Mouse (Mus musculus): ENCODE measurements at regions not wholly inside any gene's neighbourhood (a gene's known extent, or its start where the extent isn't known, plus 50 kb on each side); places are given as distances from the start of the nearest gene placed in this dataset.
"Not testable (repeated sequence)": the region's sequence is repeated elsewhere in the genome, so short reads cannot be mapped to it uniquely, and the experiment has no call there.

DNA sequence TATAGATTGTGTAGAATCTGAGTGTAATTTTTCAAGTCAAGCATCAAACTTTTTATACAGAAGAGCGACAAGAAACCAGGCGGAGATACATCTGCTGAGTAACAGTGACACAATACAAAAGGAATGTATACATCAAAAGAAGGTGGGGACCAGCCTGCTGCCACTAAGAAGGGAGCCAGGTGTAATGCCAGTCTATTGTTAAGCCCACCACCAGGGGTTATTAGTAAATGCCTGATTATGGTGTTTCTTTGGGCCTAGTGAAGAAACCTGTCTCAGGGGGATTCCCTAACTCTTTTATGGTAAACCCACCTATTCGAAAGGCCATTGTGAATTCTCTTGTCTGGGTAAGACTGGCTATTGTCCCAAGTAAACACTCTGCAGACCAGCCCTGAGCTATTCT lies 126.3 kb upstream of the Thpo start:
- DNase-seq (ENCODE audit: low spot score in 2 of 2): not testable (repeated sequence)

GRCm38 (mm10) chr16:20854696-20855213 lies 120.4 kb upstream of the Thpo start:
- no peak for DNase-seq (ENCODE audit: low spot score in 2 of 2)

DNA sequence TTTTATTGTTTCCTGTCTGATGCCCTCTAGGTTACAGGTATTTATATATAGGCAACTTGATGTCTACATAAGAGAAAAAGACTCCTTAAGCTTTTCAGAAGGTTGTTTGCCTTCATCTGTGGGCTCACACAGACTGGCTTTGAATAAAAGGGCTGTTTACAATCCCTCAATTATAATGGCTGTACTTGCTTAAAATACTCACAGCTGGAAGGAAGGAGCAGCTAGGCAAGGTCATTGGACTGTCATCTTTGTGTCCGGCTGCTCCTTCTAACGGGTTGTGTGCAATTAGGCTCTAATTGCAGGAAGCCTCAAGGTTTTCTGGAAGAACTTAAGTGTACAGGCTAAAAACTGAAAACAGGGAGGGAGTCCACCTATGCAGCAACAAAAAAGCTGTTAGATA lies 103.8 kb upstream of the Thpo start:
- DNase-seq (ENCODE audit: low spot score in 2 of 2): no peak

DNA sequence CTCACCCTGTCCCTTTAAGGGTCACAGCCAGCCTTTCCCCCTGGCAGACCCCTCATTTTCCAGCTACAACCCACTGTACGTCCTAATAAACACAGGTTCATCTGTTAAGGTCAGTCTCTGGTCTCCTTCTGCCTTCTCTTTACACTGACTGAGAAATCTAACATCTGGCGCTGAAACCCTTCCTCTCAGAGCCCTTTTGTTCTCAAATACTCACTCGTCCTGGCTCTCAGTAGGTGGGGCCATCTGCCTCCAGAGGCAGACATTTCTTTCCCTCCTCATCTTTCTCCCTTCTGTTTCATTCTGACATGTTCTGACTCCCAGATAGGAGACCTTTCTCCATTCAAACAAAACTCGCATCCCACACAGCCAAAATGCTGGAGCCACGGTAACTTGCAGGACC lies 102.6 kb upstream of the Thpo start:
- no peak for DNase-seq (ENCODE audit: low spot score in 2 of 2)

DNA sequence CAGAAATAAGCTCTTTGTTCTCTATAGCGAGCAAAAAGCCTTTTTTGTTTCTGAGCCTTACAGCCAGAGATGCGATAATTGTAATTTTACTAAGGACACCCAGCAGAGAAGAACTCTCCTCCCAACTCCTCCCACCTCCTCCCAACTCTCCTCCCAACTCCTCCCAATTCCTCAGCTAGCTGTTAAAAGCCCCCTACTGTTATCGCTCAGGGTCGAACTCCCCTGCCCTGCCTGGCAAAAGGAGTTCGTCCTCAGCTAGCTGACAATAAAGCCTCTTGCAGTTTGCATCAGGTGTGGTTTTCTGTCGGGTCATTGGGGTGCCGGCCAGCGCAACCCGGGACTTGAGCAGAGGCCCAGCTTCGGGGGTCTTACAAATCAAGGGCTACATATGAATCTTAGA lies 99.5 kb upstream of the Thpo start:
- DNase-seq (ENCODE audit: low spot score in 2 of 2): not testable (repeated sequence)

DNA sequence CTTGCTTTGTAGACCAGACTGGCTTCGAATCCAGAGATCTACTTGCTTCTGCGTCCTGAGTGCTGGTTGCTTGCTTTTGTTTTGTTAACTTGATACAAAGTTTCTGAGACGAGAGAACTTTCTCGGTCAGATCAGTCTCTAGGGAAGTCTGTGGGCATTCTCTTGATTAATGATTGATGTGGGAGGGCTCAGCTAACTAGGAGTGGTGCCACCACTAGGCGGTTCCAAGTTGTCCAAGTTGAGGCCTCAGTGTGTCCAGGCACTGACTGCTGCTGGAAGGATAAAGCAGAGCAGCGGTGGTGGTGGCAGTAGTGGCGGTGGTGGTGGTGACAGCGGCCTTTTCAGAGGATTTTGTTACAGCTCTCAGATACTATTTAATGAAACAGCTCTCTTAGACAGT lies 99.0 kb upstream of the Thpo start:
- DNase-seq (ENCODE audit: low spot score in 2 of 2): no peak

DNA sequence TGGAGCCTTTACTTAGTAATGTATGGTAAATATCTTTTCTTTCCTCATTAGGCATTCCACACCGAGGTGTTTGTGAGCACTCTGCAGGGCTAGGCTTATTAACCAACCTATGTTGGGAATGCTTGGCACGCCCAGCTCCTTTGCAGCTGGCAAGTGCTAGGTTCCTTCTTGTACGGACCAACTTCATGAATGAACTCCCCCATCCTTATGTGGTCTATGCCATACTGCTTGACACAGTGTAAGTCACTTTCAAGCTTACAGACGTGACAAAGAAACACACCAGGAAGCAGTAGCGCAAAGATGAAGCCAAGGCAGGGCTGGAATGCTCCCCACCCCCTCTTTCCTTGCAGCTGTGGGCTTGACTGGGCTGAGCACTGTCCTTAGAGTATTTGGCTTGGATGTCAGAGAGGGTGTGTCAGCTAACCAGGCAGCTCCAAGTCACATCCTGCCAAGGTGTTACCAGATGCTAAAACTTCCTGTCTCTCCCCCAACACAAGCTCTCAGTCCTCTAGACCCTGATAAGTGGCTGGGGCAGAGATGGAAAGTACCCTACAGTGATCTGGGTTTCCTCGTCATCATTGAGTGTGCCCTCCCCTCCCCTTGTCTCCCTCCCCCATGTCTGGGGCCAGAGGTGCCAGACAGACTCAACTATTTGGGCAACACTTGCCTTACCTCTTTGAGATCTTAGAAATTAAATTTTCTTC lies 95.6 kb upstream of the Thpo start:
- no peak for DNase-seq (ENCODE audit: low spot score in 2 of 2)

DNA sequence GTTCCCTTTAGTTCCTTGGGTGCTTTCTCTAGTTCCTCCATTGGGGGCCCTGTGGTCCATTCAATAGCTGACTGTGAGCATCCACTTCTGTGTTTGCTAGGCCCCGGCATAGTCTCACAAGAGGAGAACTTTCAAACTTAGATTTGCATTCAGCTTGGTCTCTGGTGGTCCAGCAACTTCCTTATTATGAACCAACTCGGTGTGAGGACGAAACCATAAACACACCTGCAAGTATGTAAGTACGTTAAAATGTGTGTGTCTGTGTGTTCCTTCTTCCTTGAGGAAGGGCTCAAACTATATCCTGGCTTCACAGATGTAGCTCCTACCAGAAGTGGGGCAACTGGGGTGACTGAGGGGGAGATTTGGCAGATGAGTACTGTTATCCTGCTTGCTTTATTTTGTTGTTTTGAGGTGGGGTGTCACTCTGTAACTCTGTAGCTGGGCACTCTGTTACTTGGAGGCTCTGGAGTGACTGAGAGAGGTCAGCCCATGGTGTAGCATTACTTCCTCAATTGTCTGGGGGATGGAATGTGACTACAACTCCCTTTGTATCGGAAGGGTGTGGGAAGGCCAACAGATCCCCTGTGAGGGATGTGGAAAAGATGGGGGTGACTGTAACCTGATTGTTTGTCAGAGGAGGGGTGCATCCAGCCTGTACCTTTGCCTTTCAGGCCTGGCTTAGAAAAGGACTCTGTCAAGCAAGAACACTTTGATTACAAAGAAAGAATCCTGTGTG lies 94.9 kb upstream of the Thpo start:
- no peak for DNase-seq (ENCODE audit: low spot score in 2 of 2)

GRCm38 (mm10) chr16:20824226-20824625 lies 89.9 kb upstream of the Thpo start:
- no peak for DNase-seq (ENCODE audit: low spot score in 2 of 2)

GRCm38 (mm10) chr16:20820939-20821338 lies 86.6 kb upstream of the Thpo start:
- DNase-seq (ENCODE audit: low spot score in 2 of 2): no peak

- no peak for DNase-seq (ENCODE audit: low spot score in 2 of 2)
Measured at GRCm38 (mm10) chr16:20819568-20819967, 85.3 kb upstream of the Thpo start.

DNA sequence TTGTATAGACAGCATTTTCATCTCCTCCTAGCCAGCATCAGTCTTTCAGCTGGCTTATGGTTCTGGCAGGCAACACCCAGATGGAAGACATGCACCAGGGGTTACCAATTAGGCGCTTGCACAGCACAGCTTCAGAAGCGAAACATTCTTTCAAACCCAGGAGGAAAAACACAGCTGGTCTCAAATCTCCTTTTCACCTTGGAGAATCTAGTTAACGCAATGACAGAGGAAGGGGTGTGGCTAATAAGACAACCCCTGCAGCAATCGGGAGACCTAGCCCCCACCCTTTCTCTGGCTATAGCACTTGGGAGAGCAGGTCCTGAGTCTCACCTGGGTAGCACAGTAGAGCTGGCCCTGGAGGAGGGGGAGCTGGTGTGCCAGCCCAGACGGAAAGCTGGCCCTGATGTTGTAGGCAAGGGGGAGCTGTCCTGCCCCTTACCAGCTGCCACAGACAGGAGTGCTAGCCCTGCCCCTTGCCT lies 84.4 kb upstream of the Thpo start:
- DNase-seq (ENCODE audit: low spot score in 2 of 2): no peak

- DNase-seq (ENCODE audit: low spot score in 2 of 2): no peak
Measured at GRCm38 (mm10) chr16:20814976-20815375, 80.7 kb upstream of the Thpo start.

- no peak for DNase-seq (ENCODE audit: low spot score in 2 of 2)
Measured at GRCm38 (mm10) chr16:20814240-20814639, 79.9 kb upstream of the Thpo start.

- not testable (repeated sequence) for DNase-seq (ENCODE audit: low spot score in 2 of 2)
Measured at GRCm38 (mm10) chr16:20812025-20812424, 77.7 kb upstream of the Thpo start.

DNA sequence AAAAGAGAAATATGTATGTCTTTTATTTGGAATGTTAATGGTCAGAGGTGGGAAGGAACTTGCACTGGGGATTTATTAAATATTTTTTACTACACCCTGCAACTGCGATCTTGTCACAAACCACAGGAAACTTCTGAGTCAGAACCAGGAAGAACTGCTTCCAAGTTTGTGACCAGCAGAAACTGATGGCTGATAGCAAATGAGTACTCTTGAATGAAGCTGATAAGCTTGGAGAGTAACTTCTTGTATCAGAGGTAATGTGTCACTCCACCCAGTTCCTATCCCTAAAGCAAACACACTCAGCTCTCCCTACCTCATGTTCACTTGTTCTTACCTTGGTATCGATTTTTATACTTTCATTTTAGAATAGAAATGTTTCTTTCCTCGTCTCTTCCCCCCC lies 76.0 kb upstream of the Thpo start:
- no peak for DNase-seq (ENCODE audit: low spot score in 2 of 2)

DNA sequence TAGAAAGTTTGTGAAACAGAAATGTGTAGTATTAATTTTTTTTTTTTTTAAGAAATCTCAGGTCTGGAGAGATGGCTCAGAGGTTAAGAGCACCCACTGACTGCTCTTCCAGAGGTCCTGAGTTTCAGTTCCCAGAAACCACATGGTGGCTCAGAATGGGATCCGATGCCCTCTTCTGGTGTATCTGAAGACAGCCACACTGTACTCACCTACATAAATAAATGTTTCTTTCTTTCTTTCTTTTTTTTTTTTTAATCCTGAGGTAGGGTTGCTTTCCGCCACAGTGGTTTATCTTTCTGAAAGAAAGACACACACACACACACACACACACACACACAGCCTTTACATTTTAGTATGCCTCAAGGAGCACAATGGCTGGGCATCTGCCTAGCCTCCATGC lies 74.0 kb upstream of the Thpo start:
- DNase-seq (ENCODE audit: low spot score in 2 of 2): no peak

DNA sequence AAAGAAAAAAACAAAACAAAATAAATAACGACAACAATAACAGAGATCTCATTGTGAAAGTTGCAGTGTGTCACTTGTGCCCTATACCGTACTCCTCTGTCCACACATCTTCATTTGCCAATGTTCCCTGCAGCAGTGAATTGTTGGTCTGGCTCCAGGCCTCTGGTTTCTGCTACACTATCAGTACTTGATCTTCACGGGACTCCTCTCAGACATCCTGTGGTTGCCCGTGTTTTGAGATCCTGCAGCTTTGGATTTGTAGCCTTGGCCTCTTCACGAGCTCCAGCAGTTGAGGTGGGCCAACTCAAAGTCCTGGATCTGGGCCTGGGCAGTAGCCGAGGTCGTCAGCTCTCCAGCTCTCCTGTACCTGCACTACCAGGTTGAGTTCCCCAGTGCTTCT lies 72.4 kb upstream of the Thpo start:
- no peak for DNase-seq (ENCODE audit: low spot score in 2 of 2)

GRCm38 (mm10) chr16:20805793-20806192 lies 71.5 kb upstream of the Thpo start:
- DNase-seq (ENCODE audit: low spot score in 2 of 2): no peak

DNA sequence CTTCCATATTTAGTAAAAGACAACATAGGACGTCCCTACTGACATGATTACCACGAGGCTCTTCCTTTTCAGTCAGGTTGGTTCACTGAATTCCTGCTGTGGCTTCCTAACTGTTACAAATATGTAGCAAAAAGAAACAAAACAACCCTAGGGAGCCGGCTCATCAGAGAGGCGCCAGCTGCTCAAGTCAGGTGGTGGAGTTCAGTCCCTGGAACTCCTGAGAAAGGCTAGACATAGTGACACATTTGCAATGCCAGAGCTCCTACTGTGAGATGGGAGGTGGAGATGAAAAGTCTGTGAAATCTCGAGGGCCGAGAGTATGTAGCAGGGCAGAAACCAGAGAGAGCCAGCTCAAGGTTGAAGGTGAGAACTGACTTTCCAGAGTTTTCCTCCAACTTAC lies 70.8 kb upstream of the Thpo start:
- no peak for DNase-seq (ENCODE audit: low spot score in 2 of 2)

GRCm38 (mm10) chr16:20804601-20805017 lies 70.3 kb upstream of the Thpo start:
- peak; percentile 42 to 72 for DNase-seq (ENCODE audit: low spot score in 2 of 2)

DNA sequence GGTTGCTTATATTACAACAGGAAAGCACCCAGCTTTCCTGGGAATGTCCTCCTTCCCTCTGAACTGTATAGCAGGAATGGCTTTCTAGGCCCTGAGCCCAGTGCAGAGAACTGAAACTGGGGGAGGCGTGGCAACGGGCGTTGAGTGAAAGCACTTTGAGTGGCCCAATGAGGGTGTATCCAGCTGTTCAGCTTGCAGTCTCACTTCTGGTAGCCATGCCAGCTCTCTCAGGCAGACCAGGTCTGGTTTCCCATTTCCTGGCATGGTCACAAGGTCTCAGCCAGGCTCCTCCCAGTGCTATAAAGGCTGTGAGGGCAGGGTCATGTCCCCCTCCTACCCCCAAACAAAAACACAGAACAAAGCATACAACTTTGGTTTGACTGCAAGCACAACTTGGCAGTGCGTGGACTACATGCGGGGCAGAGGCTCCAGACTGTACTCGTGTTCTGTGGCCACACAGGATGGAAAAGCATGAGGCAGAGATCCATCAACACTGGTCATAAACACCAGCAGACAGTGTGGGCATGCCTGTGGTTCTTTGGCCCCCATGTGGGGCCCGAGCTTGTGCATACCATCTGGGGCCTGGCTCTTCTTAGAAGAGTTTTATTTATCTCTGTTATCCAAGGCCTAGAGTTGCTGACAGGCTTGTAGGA lies 69.1 kb upstream of the Thpo start:
- DNase-seq (ENCODE audit: low spot score in 2 of 2): no peak

DNA sequence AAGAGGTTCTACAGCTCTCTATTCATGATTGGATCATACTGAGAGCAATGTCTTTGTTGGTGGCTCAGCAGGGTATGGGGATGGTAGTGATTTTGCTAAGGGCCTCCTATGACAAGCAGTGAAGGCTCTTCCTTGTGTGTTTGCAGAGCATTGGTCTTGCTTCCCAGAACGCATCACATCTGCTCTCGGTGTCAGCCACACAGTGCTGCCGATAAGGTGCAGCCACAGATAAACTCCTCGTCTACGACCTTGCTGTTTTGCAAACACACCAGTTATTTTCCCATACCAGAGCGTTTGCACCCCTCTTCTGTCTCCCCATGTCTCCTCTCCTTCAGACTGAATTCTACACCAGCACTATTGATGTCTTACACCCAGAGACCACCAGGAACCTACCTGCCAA lies 68.4 kb upstream of the Thpo start:
- no peak for DNase-seq (ENCODE audit: low spot score in 2 of 2)

All from spleen, postnatal 10 days (tissue).